Mouse (Mus musculus): Measurements from ENCODE around the gene Cc2d1b. TPM values are rescaled to one million over a fixed set of nuclear protein-coding genes. Genes with fewer than 3 reads are reported as not detected.

The Cc2d1b gene
- polyA plus RNA-seq, 1 experiment from 2014 or later = 26.6 TPM

DNA sequence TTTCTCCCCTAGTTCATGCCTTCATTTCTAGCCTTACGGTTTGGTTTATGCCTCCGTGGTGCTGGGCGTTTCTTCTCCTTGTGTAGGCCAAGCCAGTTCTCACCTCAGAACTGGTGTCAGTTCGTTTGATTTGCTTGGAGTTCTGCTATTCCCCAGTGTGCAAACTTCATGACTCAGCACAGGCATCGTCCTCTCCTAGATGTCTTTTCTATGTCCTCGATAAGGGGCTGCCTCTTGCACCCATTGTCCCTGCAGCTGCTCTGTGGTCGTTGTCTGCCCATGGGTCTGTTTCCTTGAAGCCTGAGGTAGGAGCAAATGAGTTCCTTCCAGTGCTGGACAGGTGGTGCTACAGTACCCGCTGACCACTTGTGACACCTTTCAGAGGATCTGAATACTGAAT, 796 bp downstream of the Cc2d1b start:
- Histone ChIP-seq H3K36me3 (peaks cover 43% of the 10 kb centered on the region), H3K9me3 (no peaks in the 10 kb centered on the region), H3K4me3 (peak overlapping the region; percentile 81), H3K27me3 (ENCODE audit: insufficient read depth, poor library complexity, severe bottlenecking) (no peaks in the 10 kb centered on the region), H3K4me1 (replicated peaks) (peaks cover 25% of the 10 kb centered on the region), H3K27ac (peak overlapping the region; percentile 97)
- 24% methylated on average over 8 of the region's 8 CpGs for WGBS
- DNase-seq (ENCODE audit: low spot score) = no peak

- Histone ChIP-seq H3K4me1 (replicated peaks) (peaks cover 25% of the 10 kb centered on the region), H3K36me3 (peaks cover 44% of the 10 kb centered on the region), H3K27ac (no peak overlapping the region), H3K4me3 (no peak overlapping the region), H3K9me3 (no peaks in the 10 kb centered on the region), H3K27me3 (ENCODE audit: insufficient read depth, poor library complexity, severe bottlenecking) (no peaks in the 10 kb centered on the region)
- 93% methylated on average over 6 of the region's 6 CpGs for WGBS
- DNase-seq (ENCODE audit: low spot score) = no peak
These were observed 1.8 kb downstream of the Cc2d1b start for GRCm38 (mm10) chr4:108621504-108621903.

- H3K36me3 ChIP-seq = peaks cover 90% of the 10 kb centered on the region
- H3K4me1 ChIP-seq (replicated peaks) = no peaks in the 10 kb centered on the region
- no peak overlapping the region for H3K4me3 ChIP-seq
- H3K27me3 ChIP-seq (ENCODE audit: insufficient read depth, poor library complexity, severe bottlenecking) = no peaks in the 10 kb centered on the region
- H3K9me3 ChIP-seq = no peaks in the 10 kb centered on the region
- DNase-seq (ENCODE audit: low spot score) = no peak
- H3K27ac ChIP-seq = no peak overlapping the region
- 90% methylated on average over 5 of the region's 5 CpGs for WGBS
These were observed 7.3 kb downstream of the Cc2d1b start for GRCm38 (mm10) chr4:108627066-108627465.

DNA sequence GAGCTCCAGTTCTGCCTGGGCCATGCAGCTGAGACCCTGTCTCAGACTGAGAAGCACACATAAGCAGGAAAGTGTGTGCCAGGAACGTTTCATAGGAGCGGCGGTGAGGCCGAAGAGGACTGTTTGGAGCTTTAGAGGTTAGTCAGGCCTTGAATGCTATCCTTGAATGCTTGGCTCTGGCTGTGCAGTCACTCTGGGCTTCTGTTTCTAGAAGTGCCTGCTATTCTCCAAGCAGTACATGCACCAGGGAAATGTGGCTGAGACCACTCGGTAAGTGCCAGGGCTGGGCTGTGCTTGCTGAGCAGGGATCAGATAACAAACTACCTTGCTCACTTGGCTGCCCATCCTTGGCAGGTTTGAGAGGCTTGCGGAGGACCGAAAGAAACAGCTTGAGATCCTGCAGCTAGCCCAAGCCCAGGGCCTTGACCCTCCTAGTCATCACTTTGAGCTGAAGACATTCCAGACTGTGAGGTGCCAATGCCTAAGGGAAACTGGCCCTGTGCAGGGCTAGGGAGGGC, 9.7 kb downstream of the Cc2d1b start:
- Histone ChIP-seq H3K9me3 (no peaks in the 10 kb centered on the region), H3K27ac (no peak overlapping the region), H3K4me1 (replicated peaks) (peaks cover 12% of the 10 kb centered on the region), H3K36me3 (peaks cover 99% of the 10 kb centered on the region), H3K27me3 (ENCODE audit: insufficient read depth, poor library complexity, severe bottlenecking) (no peaks in the 10 kb centered on the region), H3K4me3 (no peak overlapping the region)
- 87% methylated on average over 7 of the region's 7 CpGs for WGBS
- no peak for DNase-seq (ENCODE audit: low spot score)

DNA sequence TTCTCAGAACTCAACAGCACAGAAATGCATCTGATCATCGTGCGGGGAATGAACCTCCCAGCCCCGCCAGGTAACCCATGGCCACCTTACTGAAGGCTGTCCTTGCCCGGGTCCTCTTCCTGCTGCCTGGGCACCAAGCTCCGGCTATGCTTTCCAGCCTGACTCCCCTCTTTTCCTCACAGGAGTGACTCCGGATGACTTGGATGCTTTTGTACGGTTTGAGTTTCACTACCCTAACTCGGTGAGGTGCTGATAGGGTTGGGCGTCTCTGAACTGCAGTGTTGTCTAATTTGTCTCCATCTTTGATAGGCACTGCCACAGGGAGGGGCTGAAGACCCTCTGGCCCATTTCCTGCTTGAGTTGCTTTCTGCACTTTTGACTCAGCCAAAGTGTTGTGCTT, 10.4 kb downstream of the Cc2d1b start:
- H3K27me3 ChIP-seq (ENCODE audit: insufficient read depth, poor library complexity, severe bottlenecking) = no peaks in the 10 kb centered on the region
- peaks cover 99% of the 10 kb centered on the region for H3K36me3 ChIP-seq
- 95% methylated on average over 9 of the region's 9 CpGs for WGBS
- DNase-seq (ENCODE audit: low spot score) = no peak
- no peak overlapping the region for H3K4me3 ChIP-seq
- peaks cover 18% of the 10 kb centered on the region for H3K4me1 ChIP-seq (replicated peaks)
- no peak overlapping the region for H3K27ac ChIP-seq
- H3K9me3 ChIP-seq = no peaks in the 10 kb centered on the region

- no peak overlapping the region for H3K4me3 ChIP-seq
- peaks cover 98% of the 10 kb centered on the region for H3K36me3 ChIP-seq
- no peaks in the 10 kb centered on the region for H3K9me3 ChIP-seq
- WGBS = 94% methylated on average over 4 of the region's 4 CpGs
- no peaks in the 10 kb centered on the region for H3K27me3 ChIP-seq (ENCODE audit: insufficient read depth, poor library complexity, severe bottlenecking)
- H3K27ac ChIP-seq = no peak overlapping the region
- no peak for DNase-seq (ENCODE audit: low spot score)
- H3K4me1 ChIP-seq (replicated peaks) = peaks cover 20% of the 10 kb centered on the region
These were observed 11.9 kb downstream of the Cc2d1b start for GRCm38 (mm10) chr4:108631616-108632015.

DNA sequence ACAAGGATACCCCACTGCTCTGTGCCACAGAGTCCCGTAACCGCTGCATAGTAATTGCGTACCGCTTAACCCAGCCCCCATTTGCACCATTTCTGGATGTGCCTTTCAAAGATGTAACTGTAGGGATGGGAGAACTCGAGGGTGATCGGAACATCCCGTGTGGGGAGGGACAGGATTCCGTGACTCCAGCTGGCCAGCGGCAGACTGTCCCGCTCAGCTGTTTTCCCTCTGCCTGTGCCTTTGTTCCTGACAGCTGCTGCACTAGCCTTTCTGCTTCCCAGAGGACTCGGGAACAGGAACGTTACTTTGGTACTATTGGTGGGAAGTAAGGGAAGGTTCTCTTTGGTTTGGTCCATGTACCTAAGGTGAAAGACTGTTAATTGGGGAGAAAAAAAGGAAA, 14.0 kb downstream of the Cc2d1b start:
- Histone ChIP-seq H3K4me1 (replicated peaks) (peaks cover 20% of the 10 kb centered on the region), H3K4me3 (no peak overlapping the region), H3K27ac (peak overlapping the region; percentile 77), H3K36me3 (peaks cover 93% of the 10 kb centered on the region), H3K9me3 (no peaks in the 10 kb centered on the region), H3K27me3 (ENCODE audit: insufficient read depth, poor library complexity, severe bottlenecking) (no peaks in the 10 kb centered on the region)
- 70% methylated on average over 12 of the region's 12 CpGs for WGBS
- peak; percentile 30 for DNase-seq (ENCODE audit: low spot score)

- no peaks in the 10 kb centered on the region for H3K9me3 ChIP-seq
- DNase-seq (ENCODE audit: low spot score) = no peak
- no peak overlapping the region for H3K4me3 ChIP-seq
- WGBS = 54% methylated on average over 4 of the region's 4 CpGs
- H3K27ac ChIP-seq = peak overlapping the region; percentile 82
- H3K36me3 ChIP-seq = peaks cover 93% of the 10 kb centered on the region
- H3K27me3 ChIP-seq (ENCODE audit: insufficient read depth, poor library complexity, severe bottlenecking) = no peaks in the 10 kb centered on the region
- H3K4me1 ChIP-seq (replicated peaks) = peaks cover 20% of the 10 kb centered on the region
These were observed 15.0 kb downstream of the Cc2d1b start for GRCm38 (mm10) chr4:108634696-108635095.

GRCm38 (mm10) chr4:108635101-108635500, 15.4 kb downstream of the Cc2d1b start:
- Histone ChIP-seq H3K4me3 (no peak overlapping the region), H3K27me3 (ENCODE audit: insufficient read depth, poor library complexity, severe bottlenecking) (no peaks in the 10 kb centered on the region), H3K4me1 (replicated peaks) (peaks cover 20% of the 10 kb centered on the region), H3K27ac (peak overlapping the region; percentile 82), H3K9me3 (no peaks in the 10 kb centered on the region), H3K36me3 (peaks cover 92% of the 10 kb centered on the region)
- DNase-seq (ENCODE audit: low spot score) = peak; percentile 19

GRCm38 (mm10) chr4:108637721-108638120, 18.0 kb downstream of the Cc2d1b start:
- Histone ChIP-seq H3K4me3 (no peak overlapping the region), H3K4me1 (replicated peaks) (peaks cover 20% of the 10 kb centered on the region), H3K27ac (no peak overlapping the region), H3K36me3 (peaks cover 89% of the 10 kb centered on the region), H3K27me3 (ENCODE audit: insufficient read depth, poor library complexity, severe bottlenecking) (no peaks in the 10 kb centered on the region), H3K9me3 (no peaks in the 10 kb centered on the region)
- WGBS = 83% methylated on average over 3 of the region's 3 CpGs
- no peak for DNase-seq (ENCODE audit: low spot score)

GRCm38 (mm10) chr4:108638752-108639151, 19.0 kb downstream of the Cc2d1b start:
- WGBS = 87% methylated on average over 5 of the region's 5 CpGs
- Histone ChIP-seq H3K4me3 (no peak overlapping the region), H3K36me3 (peaks cover 89% of the 10 kb centered on the region), H3K4me1 (replicated peaks) (peaks cover 15% of the 10 kb centered on the region), H3K27me3 (ENCODE audit: insufficient read depth, poor library complexity, severe bottlenecking) (no peaks in the 10 kb centered on the region), H3K9me3 (no peaks in the 10 kb centered on the region), H3K27ac (no peak overlapping the region)
- no peak for DNase-seq (ENCODE audit: low spot score)

DNA sequence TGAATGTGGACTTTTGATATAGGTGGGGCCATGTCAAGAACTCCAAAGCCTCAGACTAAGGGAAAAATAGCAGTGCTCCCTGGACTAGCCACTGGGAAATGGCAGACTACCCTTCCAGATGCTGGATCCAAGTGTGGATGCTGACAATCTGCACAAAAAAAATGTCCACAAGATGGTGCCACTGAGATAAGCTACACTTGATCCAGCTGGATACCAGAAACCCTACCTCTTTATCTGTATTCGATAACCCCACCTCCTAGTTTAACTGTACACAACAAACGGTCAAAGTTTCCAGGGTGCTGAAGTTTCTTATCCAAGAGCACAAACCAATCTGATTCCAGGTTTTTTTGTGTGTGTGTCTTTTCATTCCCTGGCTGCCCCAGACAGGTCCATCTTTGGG, 44.7 kb downstream of the Cc2d1b start:
- Histone ChIP-seq H3K4me1 (replicated peaks) (no peaks in the 10 kb centered on the region), H3K9me3 (no peaks in the 10 kb centered on the region), H3K27ac (no peak overlapping the region), H3K36me3 (peaks cover 32% of the 10 kb centered on the region), H3K4me3 (no peak overlapping the region), H3K27me3 (ENCODE audit: insufficient read depth, poor library complexity, severe bottlenecking) (no peaks in the 10 kb centered on the region)
- 80% methylated on average over 2 of the region's 2 CpGs for WGBS
- DNase-seq (ENCODE audit: low spot score) = peak; percentile 12
